Mouse (Mus musculus) olfactory bulb, adult 2 months (tissue): ENCODE results near the gene Mt4.

Experiments used
- CTCF ChIP-seq: fragments of 200-500 bp; IDR thresholded peaks from 2 replicates; pipeline ENCODE4 v1.5.1; 2012; ENCODE audit warnings: low read depth, mild to moderate bottlenecking, low read length, moderate library complexity; ENCODE audit not compliant: insufficient read depth
- POLR2A ChIP-seq: fragments of 200-500 bp; IDR thresholded peaks from 2 replicates; pipeline ENCODE4 v1.6.1; 2012; ENCODE audit warnings: mild to moderate bottlenecking, low read depth, low read length, moderate library complexity; ENCODE audit not compliant: insufficient read depth

GRCm38 (mm10) chr8:94182055-94182929 is 45.3 kb downstream of the Mt4 start:
- no peak for TF ChIP-seq CTCF
- TF ChIP-seq POLR2A, result no peak
